Mouse (Mus musculus) c-Kit-negative CD71-positive TER-119-positive erythroid progenitor cells, embryonic 14.5 days (primary cell): ENCODE measurements at regions not wholly inside any gene's neighbourhood (a gene's known extent, or its start where the extent isn't known, plus 50 kb on each side); places are given as distances from the start of the nearest gene placed in this dataset.

Source experiments
- DNase-seq: peaks from one replicate; pipeline ENCODE4 v3.0.0-alpha.2; 2013; ENCODE audit warnings: low read depth, low spot score

- no peak for DNase-seq
Measured at GRCm38 (mm10) chr6:50713297-50713696, 59.1 kb upstream of the Npvf start.

DNA sequence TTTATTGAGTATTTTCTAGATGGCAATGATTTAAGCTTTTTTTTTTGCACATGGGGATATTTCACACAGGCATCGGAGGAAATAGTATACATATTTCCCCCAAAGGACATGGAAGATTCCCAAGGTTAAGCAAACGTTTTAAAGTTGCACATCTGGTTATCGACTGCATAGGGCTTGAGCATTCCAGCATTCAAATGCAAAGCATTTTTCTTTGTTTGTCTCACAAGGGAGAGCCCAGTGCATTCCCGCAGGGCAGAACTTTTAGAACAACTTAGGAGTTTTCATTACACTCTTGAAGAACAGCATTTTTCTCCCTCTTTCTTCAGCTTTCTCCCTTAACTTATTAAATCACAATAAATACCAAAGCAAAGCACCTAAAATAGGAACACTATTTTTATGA lies 64.4 kb upstream of the Npvf start:
- no peak for DNase-seq

DNA sequence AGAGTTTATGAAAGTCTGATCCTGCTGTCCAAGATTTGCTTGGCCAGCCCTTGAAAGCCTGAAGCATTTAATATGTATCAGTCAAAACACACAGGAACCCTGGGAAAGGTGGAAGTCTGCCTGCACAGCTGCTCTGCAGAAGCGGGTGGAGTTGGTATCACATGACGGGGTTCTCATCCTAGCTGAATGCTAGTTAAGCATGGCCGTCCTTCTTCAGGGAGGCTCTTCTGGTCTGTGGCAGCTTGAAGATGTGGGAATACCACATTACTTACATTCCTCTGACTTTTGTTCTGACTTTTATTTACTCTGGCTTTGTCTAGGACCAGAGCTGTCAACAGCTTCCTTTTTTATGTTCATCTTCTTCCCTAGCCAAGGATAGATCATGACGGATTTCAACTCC lies 66.1 kb upstream of the Npvf start:
- no peak for DNase-seq

- no peak for DNase-seq
Measured at GRCm38 (mm10) chr6:50725640-50726039, 71.4 kb upstream of the Npvf start.

DNA sequence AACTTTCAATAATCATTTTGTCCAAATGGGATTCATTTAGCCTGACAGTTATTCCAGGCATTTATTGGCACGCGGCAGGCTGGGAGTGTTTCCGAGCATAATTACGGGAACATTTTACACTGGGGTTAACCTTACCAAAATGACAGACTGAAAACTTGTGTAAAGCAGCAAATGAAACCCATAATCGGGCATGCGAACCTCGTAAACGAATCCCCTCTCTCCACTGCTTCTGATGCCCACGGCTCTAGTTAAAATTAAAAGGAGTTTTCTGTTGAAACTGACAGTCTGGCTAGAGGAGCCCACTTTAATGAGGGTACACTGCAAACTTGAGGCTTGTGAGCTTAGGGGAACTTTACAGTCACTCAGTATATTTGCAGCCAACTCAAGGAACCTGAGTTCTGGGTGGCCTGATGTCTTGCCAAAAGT lies 71.9 kb upstream of the Npvf start:
- no peak for DNase-seq

DNA sequence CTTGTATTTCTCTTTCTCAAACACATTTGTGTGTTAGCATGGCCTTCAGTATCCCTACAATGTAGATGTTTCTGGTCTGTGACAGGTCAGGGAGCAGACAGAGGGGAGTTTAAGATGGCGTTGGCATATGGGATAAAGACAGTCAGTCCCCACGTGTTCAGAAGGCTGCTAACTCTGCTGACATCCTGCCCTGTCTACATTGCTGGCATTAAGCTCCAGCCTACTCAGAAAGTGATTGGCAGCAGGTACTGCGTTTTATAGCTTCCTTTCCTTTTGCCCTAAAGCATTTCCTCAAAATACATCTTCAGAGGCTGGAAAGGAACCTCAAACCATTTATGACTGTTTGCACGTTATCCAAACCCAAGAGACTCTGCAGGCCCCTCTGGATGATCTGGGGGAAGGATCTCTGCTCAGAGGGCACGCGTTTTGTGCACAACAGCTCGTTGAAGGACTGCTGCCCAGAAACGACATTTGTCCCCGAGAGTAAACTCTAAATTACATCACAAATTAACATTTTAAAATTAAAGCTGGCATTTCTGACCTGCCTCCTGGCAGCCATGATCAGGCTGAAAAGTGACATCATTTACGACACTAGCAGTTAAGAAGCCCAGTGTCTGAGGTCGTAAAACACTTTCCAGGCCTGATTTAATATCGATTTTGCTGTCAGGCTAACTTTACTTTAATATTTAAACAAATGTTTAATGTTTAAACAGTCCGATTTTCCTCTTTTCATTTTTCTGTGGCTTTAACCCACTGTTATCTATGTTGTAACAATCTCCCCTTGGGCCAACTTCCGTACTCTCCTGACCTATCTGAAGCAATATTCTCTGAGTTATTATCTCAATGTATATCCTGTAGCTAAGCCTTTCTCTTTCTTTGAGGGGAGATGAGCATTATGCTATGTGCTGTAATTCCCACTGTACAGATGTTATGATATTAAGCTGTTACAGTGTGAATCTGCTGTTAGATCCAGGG lies 76.8 kb upstream of the Npvf start:
- DNase-seq: no peak

- DNase-seq: no peak
Measured at GRCm38 (mm10) chr6:50734701-50735100, 80.5 kb upstream of the Npvf start.

- no peak for DNase-seq
Measured at GRCm38 (mm10) chr6:50735825-50736224, 81.6 kb upstream of the Npvf start.

- no peak for DNase-seq
Measured at GRCm38 (mm10) chr6:50742009-50742408, 87.8 kb upstream of the Npvf start.

GRCm38 (mm10) chr6:50744462-50745166 lies 90.4 kb upstream of the Npvf start:
- DNase-seq: no peak

DNA sequence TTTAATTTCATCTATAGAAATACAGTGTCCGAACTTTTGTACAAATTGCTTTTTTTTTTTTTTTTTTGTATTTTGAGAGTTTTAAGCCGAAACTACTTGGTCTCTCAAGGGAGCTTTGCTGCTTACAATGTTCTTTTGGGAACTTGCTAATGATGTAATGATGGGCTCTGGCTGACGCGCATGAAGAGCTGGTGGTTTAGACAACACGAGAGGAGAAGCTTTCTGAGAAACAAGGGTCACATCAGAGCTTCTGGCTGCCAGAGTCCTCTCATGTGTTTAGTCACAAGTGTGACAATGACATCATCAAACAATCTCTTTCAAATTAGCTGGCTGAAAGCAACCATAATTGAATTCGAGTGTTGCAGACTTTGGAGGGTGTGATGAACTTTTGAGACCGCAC lies 98.9 kb upstream of the Npvf start:
- no peak for DNase-seq

DNA sequence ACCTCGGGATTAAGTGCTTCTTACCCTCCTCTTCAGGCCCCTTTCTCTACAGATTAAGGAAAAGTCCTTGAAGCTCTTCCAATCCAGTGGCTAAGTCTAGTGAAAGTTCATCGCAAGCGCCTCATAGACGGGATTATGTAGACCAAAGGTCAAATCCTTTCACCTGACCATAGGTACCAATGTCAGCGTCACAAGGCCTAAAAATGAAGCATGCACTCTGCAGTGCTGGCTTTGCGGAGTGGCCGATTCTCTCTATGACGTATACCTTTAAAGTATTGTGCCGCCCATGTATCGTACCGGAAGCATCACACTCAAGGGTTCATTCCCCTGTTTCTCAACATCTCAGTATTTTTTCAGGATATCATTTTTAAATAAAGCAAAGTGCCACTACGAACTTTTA lies 100.5 kb upstream of the Npvf start:
- DNase-seq: no peak

DNA sequence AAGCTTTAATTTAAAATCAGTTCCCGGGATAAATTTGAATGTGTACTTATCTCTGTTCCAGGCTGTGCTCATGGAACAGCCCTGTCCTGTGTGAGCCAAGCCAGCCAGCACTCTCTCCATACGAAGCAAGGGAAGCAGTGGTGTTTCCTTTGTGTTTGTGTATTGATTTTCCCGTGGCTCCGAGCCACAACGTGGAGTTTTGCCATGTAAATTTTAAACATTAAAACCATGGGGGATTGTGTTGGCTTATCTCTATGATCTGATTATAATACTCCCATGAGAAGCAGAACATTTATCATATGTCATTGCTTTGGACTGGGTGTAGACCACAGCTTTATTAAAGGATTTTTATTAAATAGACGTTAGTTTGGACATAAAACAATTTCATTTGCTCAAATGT lies 106.1 kb upstream of the Npvf start:
- DNase-seq: no peak

GRCm38 (mm10) chr6:50763121-50763520 lies 108.9 kb upstream of the Npvf start:
- DNase-seq: no peak

GRCm38 (mm10) chr6:50766442-50766915 lies 112.2 kb upstream of the Npvf start:
- DNase-seq: no peak

DNA sequence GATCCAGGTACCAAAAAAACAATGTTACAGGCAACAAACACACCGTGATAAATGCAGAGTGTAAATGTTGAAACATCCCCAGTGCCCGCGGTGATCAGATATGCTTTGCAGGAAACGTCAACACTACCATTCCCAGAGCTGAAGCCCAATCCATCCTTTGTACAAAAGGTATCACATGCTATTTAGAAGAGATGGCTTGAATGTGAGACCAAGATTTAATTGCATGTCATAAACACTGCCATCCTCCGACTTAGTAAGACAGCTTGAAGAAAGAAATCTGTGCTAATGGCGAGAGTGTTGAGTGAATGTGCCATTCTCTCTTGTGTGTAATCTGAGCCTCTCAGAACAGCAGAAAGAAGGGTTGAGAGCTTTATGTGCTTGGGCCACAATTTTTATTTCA lies 112.9 kb upstream of the Npvf start:
- no peak for DNase-seq

- DNase-seq: no peak
Measured at GRCm38 (mm10) chr6:50767827-50768226, 113.6 kb upstream of the Npvf start.

- no peak for DNase-seq
Measured at GRCm38 (mm10) chr6:50769101-50769500, 114.9 kb upstream of the Npvf start.

DNA sequence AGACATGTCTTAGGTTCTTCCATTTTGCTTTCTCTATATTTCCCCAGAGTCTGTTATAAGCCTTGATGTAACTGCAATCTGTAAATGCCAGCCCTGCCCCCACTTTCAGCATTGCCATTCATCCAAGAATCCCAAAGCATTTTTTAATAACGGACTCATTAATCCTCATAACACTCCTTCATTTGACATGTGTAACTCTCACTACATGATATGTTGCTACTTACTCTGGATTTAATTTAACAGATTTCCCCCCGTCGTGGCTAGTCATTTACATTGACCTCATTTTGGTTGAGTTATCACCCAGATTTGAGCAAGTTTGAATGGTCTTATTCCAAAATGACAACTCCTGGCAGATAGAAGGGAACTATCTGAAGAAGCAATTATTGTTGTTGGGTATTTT lies 116.2 kb upstream of the Npvf start:
- DNase-seq: no peak

- DNase-seq: no peak
Measured at GRCm38 (mm10) chr6:50775637-50776036, 121.4 kb upstream of the Npvf start.

DNA sequence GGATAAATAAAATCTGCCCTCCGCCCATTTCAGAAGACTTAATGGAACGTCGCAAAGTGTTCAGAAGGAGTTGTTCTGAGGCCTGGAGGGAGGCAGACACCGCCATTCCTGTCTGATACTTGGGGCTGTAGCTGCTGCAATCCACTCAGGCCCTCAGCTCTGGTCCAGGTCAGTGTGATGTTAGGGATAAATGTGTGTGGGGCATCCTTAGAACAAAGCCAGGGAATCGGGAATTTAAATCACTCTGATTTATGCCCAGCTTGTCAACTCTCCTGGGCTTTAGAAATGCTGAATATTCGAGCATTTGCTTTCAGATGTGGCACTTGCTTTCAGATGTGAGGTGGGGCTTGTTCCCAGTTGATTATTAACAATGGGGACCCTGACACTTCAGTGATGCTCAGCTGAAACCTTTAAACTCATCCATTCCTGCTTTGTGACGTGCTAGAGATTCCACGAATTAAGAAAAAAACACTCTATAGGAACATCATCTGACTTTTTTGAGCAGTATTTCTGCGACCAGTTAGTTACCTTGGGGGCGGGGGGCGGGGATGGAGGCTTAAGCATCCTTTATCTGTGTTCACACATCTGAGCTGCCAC lies 122.1 kb upstream of the Npvf start:
- no peak for DNase-seq

GRCm38 (mm10) chr6:50776931-50777495 lies 122.8 kb upstream of the Npvf start:
- DNase-seq: no peak
